Mouse (Mus musculus): ENCODE data around the gene Ahctf1.
"Not testable (repeated sequence)": the region's sequence is repeated elsewhere in the genome, so short reads cannot be mapped to it uniquely, and the experiment has no call there.

DNA sequence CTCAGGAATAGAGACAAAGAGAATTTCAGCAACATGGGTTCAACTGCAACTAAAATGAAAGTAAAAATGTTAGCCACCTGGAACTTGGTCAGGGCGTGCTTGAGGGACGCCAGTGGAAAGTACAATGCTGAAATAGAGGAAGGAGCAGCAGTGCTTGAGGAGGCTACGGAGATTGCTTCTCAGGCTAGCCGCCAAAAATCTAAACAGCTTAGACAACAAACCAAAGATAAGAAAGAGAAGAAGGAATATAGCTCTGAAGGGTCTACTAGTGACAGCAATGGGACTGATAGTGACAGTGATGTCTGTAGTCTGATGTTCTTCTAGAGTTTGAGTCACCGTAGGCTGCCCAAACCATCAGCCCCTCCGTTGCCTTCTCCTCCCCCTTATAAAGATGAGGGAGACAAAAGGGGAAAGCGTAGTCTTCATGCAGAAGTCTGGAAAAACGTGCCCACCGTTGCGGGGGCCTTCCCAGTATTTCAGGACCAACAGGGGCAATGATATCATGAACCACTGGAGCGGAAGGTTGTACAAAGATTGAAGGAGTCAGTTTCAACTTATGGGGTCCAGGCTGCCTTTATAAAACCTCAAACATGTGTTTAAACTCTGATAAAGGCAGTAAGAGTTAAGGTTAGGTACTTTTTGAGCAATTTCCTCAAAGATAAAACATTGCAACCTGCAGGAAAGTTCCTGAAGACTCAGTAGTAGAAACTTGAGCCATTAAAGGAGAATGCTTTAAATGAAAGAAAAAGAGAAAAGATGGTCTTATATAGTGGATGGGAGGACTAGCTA lies 15.2 kb upstream of the Ahctf1 start:
- TF ChIP-seq POLR2A (IDR thresholded peaks at IDR 0.05; ENCODE audit: insufficient read length, low read depth); MYOD1 (IDR thresholded peaks at IDR 0.05; ENCODE audit: control insufficient read depth in 1 of 3, insufficient read length in 2 of 3, low read depth in 2 of 3); POLR2AphosphoS2 (IDR thresholded peaks at IDR 0.05; ENCODE audit: insufficient read length, low read depth); MYOG (IDR thresholded peaks at IDR 0.05; ENCODE audit: control insufficient read depth in 1 of 3, insufficient read depth in 1 of 3, insufficient read length in 2 of 3, low read depth in 2 of 3); CEBPB (IDR thresholded peaks at IDR 0.05; ENCODE audit: insufficient read depth, poor library complexity, severe bottlenecking); MAX (IDR thresholded peaks at IDR 0.05; ENCODE audit: low read depth); TCF3 (IDR thresholded peaks at IDR 0.05; ENCODE audit: insufficient read length, low read depth); TCF12 (IDR thresholded peaks at IDR 0.05; ENCODE audit: insufficient read depth, poor library complexity, severe bottlenecking); USF1 (IDR thresholded peaks at IDR 0.05; ENCODE audit: low read depth): not testable (repeated sequence)

All from myocyte (in vitro differentiated cells).